Mouse (Mus musculus) Patski (cell line): ENCODE data around the gene Hmgb3. TPM values are rescaled to one million over a fixed set of nuclear protein-coding genes. Genes with fewer than 3 reads are reported as not detected.
A peak's percentile ranks its signal among the peaks of the same experiment; 100 is the strongest.
"Not testable (repeated sequence)": the region's sequence is repeated elsewhere in the genome, so short reads cannot be mapped to it uniquely, and the experiment has no call there.

Source experiments
- ATAC-seq: fragments of 100-300 bp; one replicate; pipeline ENCODE4 v1.8.0; 2021
- CTCF ChIA-PET: fragments of 350-600 bp; sonication (Branson Sonifier 250); formaldehyde crosslinking; loops from one replicate; lab custom pipeline; 2022; ENCODE audit warnings: inconsistent platforms; lab: Charles Lee
- POLR2A ChIA-PET: fragments of 350-600 bp; sonication (Branson Sonifier 250); formaldehyde crosslinking; loops from one replicate; lab custom pipeline; 2022; ENCODE audit warnings: antibody characterized with exemption, inconsistent platforms; lab: Charles Lee
- DNase-seq: peaks from one replicate; pipeline ENCODE4 v3.0.0-alpha.2; 2011; ENCODE audit warnings: low read depth, low spot score
- H3K27me3 ChIP-seq: fragments of 371-371 bp; one replicate; pipeline ENCODE4 v1.5.1; 2021
- CTCF ChIP-seq: fragments of 100-300 bp; IDR thresholded peaks from one replicate; pipeline ENCODE4 v1.5.1; 2021
- in situ Hi-C: fragments of 300-500 bp; cut with MboI; formaldehyde crosslinking; loops from 3 replicates; pipeline ENCODE4 v1.11.1; 2018; ENCODE audit warnings: low pct_unique_long_range_greater_than_20kb, mixed read lengths
- polyA plus RNA-seq: library from polyadenylated mRNA; unstranded; gene quantifications from one replicate; pipeline ENCODE4 v1.2.3, GENCODE M21; 2021

Gene Hmgb3
- 112 TPM for polyA plus RNA-seq

- ChIA-PET CTCF (no interaction called here), POLR2A (interaction anchor here (0.6 to 1.0 kb wide), 2 partner anchors 28 to 74 kb away, joined by 3 to 4 read pairs; no protein-coding TSS in a partner anchor)
- peak; percentile 41 for DNase-seq
- peaks cover 12% of the 10 kb centered on the region for H3K27me3 ChIP-seq
- peak; percentile 98 for ATAC-seq
- TF ChIP-seq CTCF, result no peak
- in situ Hi-C loops, result no loop called here
Observed at GRCm38 (mm10) chrX:71555415-71556114, at the start of gene Hmgb3. Gene Hmgb3 (plus strand): TSS chrX:71555918.

- POLR2A ChIA-PET, result not testable (repeated sequence)
Observed at GRCm38 (mm10) chrX:71506591-71506990, 49.1 kb upstream of the Hmgb3 start.

GRCm38 (mm10) chrX:71519252-71519651, 36.5 kb upstream of the Hmgb3 start:
- peaks cover 9% of the 10 kb centered on the region for H3K27me3 ChIP-seq
- ChIA-PET POLR2A (no interaction called here), CTCF (interaction anchor here (1.1 to 1.7 kb wide), 2 partner anchors 9 kb away, joined by 3 to 6 read pairs; no protein-coding TSS in a partner anchor)
- in situ Hi-C loops, result no loop called here
- ATAC-seq (no peak), DNase-seq (no peak)
- no peak for TF ChIP-seq CTCF

More at GRCm38 (mm10) chrX:71506591-71506990, 49.1 kb upstream of the Hmgb3 start:
- in situ Hi-C loops, DNase-seq, H3K27me3 ChIP-seq, ATAC-seq, CTCF ChIA-PET: not testable (repeated sequence)

GRCm38 (mm10) chrX:71522889-71523288, 32.8 kb upstream of the Hmgb3 start:
- TF ChIP-seq CTCF, result no peak
- no peak for ATAC-seq
- peaks cover 7% of the 10 kb centered on the region for H3K27me3 ChIP-seq
- CTCF ChIA-PET, result no interaction called here
- in situ Hi-C loops, result no loop called here
- POLR2A ChIA-PET, result no interaction called here
- no peak for DNase-seq

GRCm38 (mm10) chrX:71524310-71524709, 31.4 kb upstream of the Hmgb3 start:
- no peak for TF ChIP-seq CTCF
- peaks cover 7% of the 10 kb centered on the region for H3K27me3 ChIP-seq
- ATAC-seq (no peak), DNase-seq (no peak)
- in situ Hi-C loops, result no loop called here
- ChIA-PET CTCF (interaction anchor here (0.9 kb wide), 1 partner anchor 27 kb away, joined by 3 read pairs; no protein-coding TSS in a partner anchor), POLR2A (no interaction called here)

- ATAC-seq (no peak), DNase-seq (no peak)
- ChIA-PET POLR2A (no interaction called here), CTCF (interaction anchor here (1.0 kb wide), 1 partner anchor 103 kb away, joined by 3 read pairs; no protein-coding TSS in a partner anchor)
- peaks cover 7% of the 10 kb centered on the region for H3K27me3 ChIP-seq
- TF ChIP-seq CTCF, result no peak
- in situ Hi-C loops, result no loop called here
Observed at GRCm38 (mm10) chrX:71525593-71526299, 30.0 kb upstream of the Hmgb3 start.

- DNase-seq, result no peak
- in situ Hi-C loops, result no loop called here
- peaks cover 5% of the 10 kb centered on the region for H3K27me3 ChIP-seq
- ATAC-seq, result no peak
- ChIA-PET POLR2A (no interaction called here), CTCF (interaction anchor here (2.4 kb wide), 1 partner anchor 9 kb away, joined by 6 read pairs; no protein-coding TSS in a partner anchor)
- no peak for TF ChIP-seq CTCF
Observed at GRCm38 (mm10) chrX:71527461-71527860, 28.3 kb upstream of the Hmgb3 start.

- H3K27me3 ChIP-seq, result peaks cover 4% of the 10 kb centered on the region
- in situ Hi-C loops, result no loop called here
- ATAC-seq, result no peak
- no peak for TF ChIP-seq CTCF
- ChIA-PET POLR2A (no interaction called here), CTCF (interaction anchor here (1.3 to 2.4 kb wide), 2 partner anchors 10 to 17 kb away, joined by 5 to 6 read pairs; no protein-coding TSS in a partner anchor)
- no peak for DNase-seq
Observed at GRCm38 (mm10) chrX:71528150-71528549, 27.6 kb upstream of the Hmgb3 start.

GRCm38 (mm10) chrX:71528646-71529045, 27.1 kb upstream of the Hmgb3 start:
- no peak for TF ChIP-seq CTCF
- DNase-seq (peak; percentile 67), ATAC-seq (peak; percentile 83)
- H3K27me3 ChIP-seq, result peaks cover 4% of the 10 kb centered on the region
- in situ Hi-C loops, result no loop called here
- POLR2A ChIA-PET, result no interaction called here
- CTCF ChIA-PET, result interaction anchor here (0.7 to 2.4 kb wide), 3 partner anchors 10 to 61 kb away, joined by 3 to 6 read pairs (median 5); no protein-coding TSS in a partner anchor

GRCm38 (mm10) chrX:71532635-71533034, 23.1 kb upstream of the Hmgb3 start:
- ChIA-PET POLR2A (no interaction called here), CTCF (interaction anchor here (1.0 to 1.7 kb wide), 2 partner anchors 11 to 39 kb away, joined by 3 to 6 read pairs; no protein-coding TSS in a partner anchor)
- no peaks in the 10 kb centered on the region for H3K27me3 ChIP-seq
- in situ Hi-C loops, result no loop called here
- no peak for TF ChIP-seq CTCF
- DNase-seq (no peak), ATAC-seq (no peak)
